Mouse (Mus musculus) stomach, postnatal 0 days (tissue): Measurements from ENCODE around the gene Erg.

Experiments
- CTCF ChIP-seq: IDR thresholded peaks from 2 replicates; pipeline ENCODE4 v1.5.1; 2016; ENCODE audit warnings: antibody characterized with exemption, low read depth, mild to moderate bottlenecking, moderate library complexity
- EP300 ChIP-seq: optimal IDR thresholded peaks from 2 replicates; pipeline ENCODE3; 2016; ENCODE audit warnings: antibody characterized with exemption

GRCm38 (mm10) chr16:95466548-95466947 is 119.8 kb downstream of the Erg start:
- TF ChIP-seq CTCF (peak; percentile 74), EP300 (no peak)
